Mouse (Mus musculus): ENCODE results near the gene Slc35g3.

GRCm38 (mm10) chr11:69758971-69759721 is 2.6 kb downstream of the Slc35g3 start:
- TF ChIP-seq CTCF (IDR thresholded peaks at IDR 0.05; ENCODE audit: control insufficient read depth, insufficient read depth, insufficient read length) (no peak), CEBPB (IDR thresholded peaks at IDR 0.05; ENCODE audit: low read depth) (peak; percentile 57), MYOG (IDR thresholded peaks at IDR 0.05; ENCODE audit: control insufficient read depth, extremely low read depth, insufficient read length) (no peak), MYOD1 (IDR thresholded peaks at IDR 0.05; ENCODE audit: control insufficient read depth, insufficient read length, low read depth) (peak; percentile 7), FOSL1 (IDR thresholded peaks at IDR 0.05; ENCODE audit: insufficient read depth, low read length, poor library complexity, severe bottlenecking) (no peak), USF1 (IDR thresholded peaks at IDR 0.05; ENCODE audit: low read depth) (no peak), MAX (IDR thresholded peaks at IDR 0.05) (peak; percentile 52)
